Mouse (Mus musculus): Measurements from ENCODE around the gene Cd44.

GRCm38 (mm10) chr2:102943983-102944382, 42.5 kb upstream of the Cd44 start:
- no peak for TF ChIP-seq POLR2A (IDR thresholded peaks at IDR 0.05; ENCODE audit: low read depth, low read length)
- TF ChIP-seq CTCF (IDR thresholded peaks at IDR 0.05; ENCODE audit: extremely low read depth, insufficient read length, insufficient replicate concordance, low read depth, low read length), result no peak

Data from small intestine, adult 2 months (tissue).